Mouse (Mus musculus) limb, embryonic 13.5 days (tissue): ENCODE measurements around the gene C2. TPM values are rescaled to one million over a fixed set of nuclear protein-coding genes. Genes with fewer than 3 reads are reported as not detected.

Experiments used
- ATAC-seq: fragments of 200-750 bp; cut with Nextera tagmentation; 2 replicates; pipeline ENCODE4 v1.8.0; 2017; ENCODE audit warnings: low read depth, moderate number of reproducible peaks, moderate TSS enrichment; ENCODE audit not compliant: low FRiP score
- H3K27ac ChIP-seq: fragments of 300-500 bp; sonication (generic); 2 replicates; pipeline ENCODE4 v1.5.1; 2015; ENCODE audit warnings: inconsistent platforms, mild to moderate bottlenecking, moderate library complexity
- H3K27me3 ChIP-seq: fragments of 300-500 bp; sonication (generic); 2 replicates; pipeline ENCODE4 v1.6.1; 2015; ENCODE audit warnings: mild to moderate bottlenecking, inconsistent platforms
- H3K36me3 ChIP-seq: fragments of 300-500 bp; sonication (generic); 2 replicates; pipeline ENCODE4 v1.6.1; 2015; ENCODE audit warnings: inconsistent platforms, mild to moderate bottlenecking, moderate library complexity
- H3K4me1 ChIP-seq: fragments of 300-500 bp; sonication (generic); 2 replicates; pipeline ENCODE4 v1.6.1; 2015; ENCODE audit warnings: inconsistent platforms
- H3K4me2 ChIP-seq: fragments of 300-500 bp; sonication (generic); replicated peaks from 2 replicates; pipeline ENCODE4 v1.6.1; 2015; ENCODE audit warnings: inconsistent platforms, mild to moderate bottlenecking, moderate library complexity
- H3K4me3 ChIP-seq: fragments of 300-500 bp; sonication (generic); 2 replicates; pipeline ENCODE4 v1.5.1; 2015; ENCODE audit warnings: moderate library complexity, mild to moderate bottlenecking, inconsistent platforms
- H3K9ac ChIP-seq: fragments of 300-500 bp; sonication (generic); 2 replicates; pipeline ENCODE4 v1.6.1; 2015; ENCODE audit warnings: mild to moderate bottlenecking, inconsistent platforms
- H3K9me3 ChIP-seq: fragments of 300-500 bp; sonication (generic); 2 replicates; pipeline ENCODE4 v1.6.1; 2016; ENCODE audit warnings: inconsistent platforms
- WGBS: fragments of 180-500 bp; shearing (Covaris S2); methylation state at CpG from one replicate; pipeline ENCODE4 v1.1.7; 2015; 5-methylcytosine and 5-hydroxymethylcytosine counted together
- polyA plus RNA-seq: library from polyadenylated mRNA; unstranded; fragments of >200 nt; fragmentation: Nextera tagmentation; extraction: Ambion mirVana; gene quantifications from 2 replicates; pipeline ENCODE4 v1.2.1, GENCODE M21; 2015

C2 gene
- polyA plus RNA-seq, 1 experiment from 2014 or later = 1.6 TPM

DNA sequence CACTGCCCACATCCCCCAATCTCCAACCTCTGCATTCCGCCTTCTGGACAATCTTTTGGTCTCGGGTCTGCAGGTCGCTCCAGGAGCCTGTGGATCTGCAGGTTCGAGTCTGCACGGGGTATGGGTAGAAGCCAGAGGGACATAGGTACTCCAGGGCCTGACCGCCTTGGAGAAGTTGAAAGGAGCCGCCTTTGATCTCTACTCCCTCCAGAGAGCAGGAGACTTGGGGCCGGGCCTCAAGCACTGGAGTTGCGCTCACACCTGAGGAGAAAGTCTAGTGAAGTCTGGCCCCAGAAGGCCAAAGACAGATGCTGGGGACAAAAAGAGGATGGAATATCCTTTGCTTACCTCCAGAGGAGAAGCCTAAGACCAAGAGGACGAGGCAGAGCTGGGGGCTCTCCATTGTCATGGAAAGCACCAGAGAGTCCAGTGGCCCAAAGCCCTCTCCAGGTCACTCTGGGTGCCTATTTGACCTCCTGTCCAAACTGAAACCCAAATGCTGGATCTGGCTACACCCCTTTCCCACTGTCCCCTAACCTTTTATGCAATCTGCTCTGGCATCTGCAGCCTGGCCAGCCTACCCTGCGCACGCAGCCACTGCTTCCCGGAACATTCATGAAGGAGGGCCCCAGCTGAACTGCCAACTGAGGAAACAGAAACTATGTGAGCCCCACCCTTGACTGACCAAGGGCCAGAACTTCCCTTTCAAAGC is 36.2 kb downstream of the C2 start:
- H3K4me3 ChIP-seq = no peak overlapping the region
- H3K4me1 ChIP-seq = no peaks in the 10 kb centered on the region
- 66% methylated on average over 13 of the region's 13 CpGs for WGBS
- H3K27me3 ChIP-seq = peaks cover 4% of the 10 kb centered on the region; the same call in 1 of the 2 replicates
- peaks cover 15% of the 10 kb centered on the region for H3K36me3 ChIP-seq
- H3K9ac ChIP-seq = peak overlapping the region; percentile 10; the same call in 1 of the 2 replicates
- H3K4me2 ChIP-seq = no peak overlapping the region
- no peak overlapping the region for H3K27ac ChIP-seq
- H3K9me3 ChIP-seq = no peaks in the 10 kb centered on the region
- no peak for ATAC-seq

DNA sequence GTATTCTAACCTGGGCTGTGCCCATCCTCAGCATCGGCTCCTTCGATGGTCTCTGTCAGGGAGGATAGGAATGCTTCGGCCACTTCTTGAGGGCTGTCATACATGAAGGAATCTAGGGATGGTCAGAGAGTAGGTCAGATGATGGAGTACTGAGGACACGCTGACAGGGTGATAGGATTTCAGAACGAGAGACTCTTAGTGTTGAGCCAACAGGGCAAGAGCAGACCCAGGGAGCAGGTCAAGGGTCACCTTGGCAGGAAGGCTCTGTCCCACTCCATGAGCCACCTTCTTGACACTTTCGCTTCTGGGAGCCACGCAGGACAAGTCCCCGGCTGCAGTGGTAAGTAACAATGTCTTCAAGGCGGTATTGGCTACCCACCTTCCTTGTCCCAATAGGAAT is 37.6 kb downstream of the C2 start:
- Histone ChIP-seq H3K4me2 (no peak overlapping the region), H3K27ac (no peak overlapping the region), H3K4me1 (no peaks in the 10 kb centered on the region), H3K9me3 (no peaks in the 10 kb centered on the region), H3K9ac (no peak overlapping the region), H3K27me3 (peaks cover 4% of the 10 kb centered on the region; the same call in 1 of the 2 replicates), H3K36me3 (peaks cover 27% of the 10 kb centered on the region), H3K4me3 (no peak overlapping the region)
- 83% methylated on average over 9 of the region's 9 CpGs for WGBS
- no peak for ATAC-seq

DNA sequence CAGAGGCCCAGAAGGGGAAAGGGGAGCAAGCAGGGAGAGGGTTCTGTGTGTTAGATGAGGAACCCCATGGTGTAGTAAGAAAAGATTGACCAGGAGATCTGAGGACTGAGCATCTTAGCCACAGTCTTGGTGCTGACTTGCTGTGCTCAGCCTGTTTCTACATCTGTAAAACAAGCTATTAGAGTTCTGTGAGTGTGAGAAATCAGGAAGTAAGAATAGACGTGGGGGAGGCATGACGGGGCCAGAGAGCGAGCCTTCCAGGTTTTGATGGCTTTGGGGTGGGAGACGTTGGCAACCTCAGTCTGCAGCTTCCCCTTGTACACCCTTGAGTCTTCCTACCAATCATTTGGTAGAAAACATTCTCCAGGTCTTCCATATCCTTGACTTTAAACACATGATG is 39.4 kb downstream of the C2 start:
- H3K9me3 ChIP-seq = no peaks in the 10 kb centered on the region
- H3K27me3 ChIP-seq = peaks cover 4% of the 10 kb centered on the region; the same call in 1 of the 2 replicates
- H3K36me3 ChIP-seq = peaks cover 46% of the 10 kb centered on the region
- H3K9ac ChIP-seq = no peak overlapping the region
- ATAC-seq = no peak
- H3K27ac ChIP-seq = no peak overlapping the region
- no peak overlapping the region for H3K4me3 ChIP-seq
- no peaks in the 10 kb centered on the region for H3K4me1 ChIP-seq
- H3K4me2 ChIP-seq = no peak overlapping the region
- 81% methylated on average over 4 of the region's 4 CpGs for WGBS

DNA sequence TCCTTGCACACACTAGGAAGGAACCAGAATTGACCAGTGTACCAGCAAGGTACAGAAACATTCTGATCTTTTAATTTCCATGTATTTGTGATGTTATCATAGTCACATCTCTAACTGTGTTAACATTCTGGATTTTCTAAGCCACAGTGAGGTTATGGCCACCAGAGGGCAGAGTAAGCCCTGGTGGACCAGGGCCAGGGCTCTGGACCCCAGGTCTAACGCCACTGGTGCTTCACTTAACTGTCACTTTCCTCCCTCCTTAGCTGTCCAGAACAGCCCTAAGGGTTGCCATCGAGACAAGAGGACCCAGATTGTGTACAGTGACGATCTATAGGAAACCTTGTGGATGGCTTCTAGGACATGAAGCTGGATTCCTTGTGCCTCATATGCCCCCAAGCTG is 42.2 kb downstream of the C2 start:
- Histone ChIP-seq H3K36me3 (peaks cover 61% of the 10 kb centered on the region), H3K4me3 (no peak overlapping the region), H3K9me3 (no peaks in the 10 kb centered on the region), H3K4me1 (peaks cover 13% of the 10 kb centered on the region), H3K27me3 (no peaks in the 10 kb centered on the region), H3K27ac (no peak overlapping the region), H3K9ac (no peak overlapping the region), H3K4me2 (no peak overlapping the region)
- WGBS = 42% methylated on average over 3 of the region's 3 CpGs
- no peak for ATAC-seq

DNA sequence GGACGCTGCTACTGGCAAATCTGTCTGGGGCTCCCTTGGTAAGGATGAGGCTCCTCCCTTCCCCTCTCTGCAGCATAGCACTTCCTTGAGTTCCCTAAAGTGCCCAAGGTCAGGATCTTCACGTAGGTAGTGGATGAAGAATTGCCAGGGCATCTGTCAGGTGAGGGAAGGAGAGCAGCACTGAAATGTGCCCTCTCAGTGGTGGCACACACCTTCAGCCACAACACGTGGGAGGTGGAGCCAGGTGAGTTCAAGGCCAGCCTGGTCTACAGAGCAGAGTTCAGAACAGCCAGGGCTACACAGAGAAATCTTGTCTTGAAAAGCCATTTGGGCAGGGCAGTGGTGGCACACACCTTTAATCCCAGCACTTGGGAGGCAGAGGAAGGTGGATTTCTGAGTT is 43.3 kb downstream of the C2 start:
- H3K4me2 ChIP-seq = no peak overlapping the region
- peaks cover 61% of the 10 kb centered on the region for H3K36me3 ChIP-seq
- H3K27ac ChIP-seq = no peak overlapping the region
- no peak overlapping the region for H3K4me3 ChIP-seq
- H3K4me1 ChIP-seq = peaks cover 15% of the 10 kb centered on the region
- H3K9me3 ChIP-seq = no peaks in the 10 kb centered on the region
- no peak overlapping the region for H3K9ac ChIP-seq
- ATAC-seq = no peak
- WGBS = 79% methylated on average over 3 of the region's 3 CpGs
- H3K27me3 ChIP-seq = no peaks in the 10 kb centered on the region

DNA sequence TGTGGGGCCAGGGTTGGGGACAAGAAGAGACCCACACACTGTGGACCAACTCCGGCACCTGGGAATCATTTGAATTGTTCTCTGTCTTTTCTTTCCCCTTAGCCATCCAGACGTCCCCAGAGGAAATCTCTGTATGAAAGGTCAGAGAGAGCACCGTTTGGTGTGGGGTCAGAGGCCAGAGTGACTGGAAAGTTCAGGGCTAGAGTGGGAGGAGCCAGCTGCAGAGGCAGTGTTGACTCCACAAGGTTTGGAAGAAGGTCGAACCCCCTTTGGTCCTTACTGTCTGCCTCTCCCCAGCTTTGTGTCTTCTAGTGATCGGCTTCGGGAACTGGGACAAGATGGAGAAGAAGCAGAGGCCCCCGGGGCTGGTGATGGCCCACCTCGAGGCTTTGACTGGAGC is 44.6 kb downstream of the C2 start:
- no peak overlapping the region for H3K4me2 ChIP-seq
- H3K9me3 ChIP-seq = no peaks in the 10 kb centered on the region
- no peak for ATAC-seq
- no peak overlapping the region; the same call in 1 of the 2 replicates for H3K9ac ChIP-seq
- H3K4me1 ChIP-seq = peaks cover 21% of the 10 kb centered on the region
- H3K4me3 ChIP-seq = no peak overlapping the region
- H3K27ac ChIP-seq = no peak overlapping the region
- 75% methylated on average over 8 of the region's 8 CpGs for WGBS
- peaks cover 61% of the 10 kb centered on the region for H3K36me3 ChIP-seq
- H3K27me3 ChIP-seq = no peaks in the 10 kb centered on the region

DNA sequence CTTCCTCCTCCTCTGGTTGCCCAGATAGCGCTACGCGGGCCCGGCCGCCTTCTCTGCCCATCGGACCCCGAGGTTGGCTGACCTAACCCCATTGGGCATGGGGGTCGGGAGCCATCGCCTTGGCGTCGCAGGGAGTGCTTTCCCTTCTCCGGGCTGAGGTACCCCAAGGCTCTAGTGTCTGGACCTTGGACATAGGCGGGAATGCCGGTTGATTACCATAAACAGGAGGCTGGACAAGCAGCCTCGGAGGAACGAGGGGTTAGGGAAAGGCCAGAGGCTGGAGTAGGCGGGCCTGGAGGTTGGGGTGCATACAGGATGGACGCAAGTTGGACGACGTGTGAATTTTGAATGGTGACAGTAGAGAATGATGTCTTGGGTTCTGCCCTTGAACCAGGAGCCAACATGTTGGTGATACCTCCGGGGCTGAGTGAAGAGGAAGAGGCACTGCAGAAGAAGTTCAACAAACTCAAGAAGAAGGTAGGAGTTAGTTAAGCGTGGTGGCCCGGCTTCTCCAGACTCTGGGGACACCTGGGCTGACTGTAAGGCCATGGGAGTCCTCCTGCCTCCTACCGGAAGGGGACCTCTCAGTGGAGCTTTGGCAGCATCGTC is 47.4 kb downstream of the C2 start:
- WGBS = 1% methylated on average over 25 of the region's 25 CpGs
- H3K4me1 ChIP-seq = peaks cover 21% of the 10 kb centered on the region

DNA sequence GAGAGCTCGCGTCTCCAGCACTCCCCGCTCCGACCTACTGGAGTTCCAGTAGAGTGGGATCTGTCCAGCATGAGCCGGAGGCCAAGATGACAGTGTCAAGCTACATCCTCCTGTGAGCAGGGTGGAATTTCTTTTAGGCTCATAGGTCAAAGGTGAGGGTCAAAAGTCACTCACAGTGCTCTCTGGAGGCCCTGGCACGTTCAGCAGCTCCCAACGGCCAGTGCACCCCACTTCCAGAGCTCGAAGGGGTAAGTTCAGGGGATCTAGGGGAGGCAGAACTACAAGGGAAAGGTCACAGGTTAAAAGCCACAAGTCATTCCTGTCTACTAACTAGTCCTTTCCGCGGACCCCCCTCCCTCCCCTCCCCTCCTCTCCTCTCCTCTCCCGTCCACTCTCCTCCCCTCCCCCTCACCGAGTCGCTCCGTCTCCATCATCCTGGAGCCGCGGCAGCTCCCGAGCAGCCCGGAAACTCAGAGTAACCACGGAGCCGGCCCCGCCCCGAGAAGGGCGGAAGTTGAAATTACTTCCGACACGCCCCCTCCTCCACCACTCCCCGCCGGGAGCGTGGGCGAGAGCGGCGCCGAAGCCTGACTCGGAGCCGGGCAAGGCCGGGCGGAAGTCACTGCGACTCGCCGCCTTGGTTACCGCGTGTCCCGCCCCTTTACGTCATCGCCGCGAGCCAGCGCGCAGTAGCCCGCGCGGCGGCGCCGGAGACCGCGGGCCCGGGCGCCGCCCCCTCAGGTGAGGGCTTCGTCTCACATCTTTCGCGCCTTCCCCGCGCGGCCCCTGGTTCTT is 48.1 kb downstream of the C2 start, which contains the start of the genes Skiv2l and Nelfe:
TSS of gene Skiv2l (minus strand) at position 489 of the 795 bp plus-strand sequence.
TSS of gene Nelfe (plus strand) at position 670 of the 795 bp plus-strand sequence.
- peaks cover 62% of the 10 kb centered on the region for H3K36me3 ChIP-seq
- under 1% methylated on average over 64 of the region's 65 CpGs for WGBS
- H3K9me3 ChIP-seq = no peaks in the 10 kb centered on the region
- H3K4me3 ChIP-seq = peak within 1 kb of the TSS; percentile 89
- H3K4me1 ChIP-seq = peaks cover 21% of the 10 kb centered on the region
- peak within 1 kb of the TSS; percentile 89 for H3K9ac ChIP-seq
- peak within 1 kb of the TSS; percentile 95 for H3K4me2 ChIP-seq
- peak; percentile 97 for ATAC-seq
- 0 out of 2 replicates have a peak within 1 kb of the TSS, but pooled peaks have one; percentile 48 for H3K27ac ChIP-seq
- H3K27me3 ChIP-seq = no peaks in the 10 kb centered on the region

More for the DNA sequence above, 47.4 kb downstream of the C2 start:
- 0 out of 2 replicates have a peak overlapping the region, but pooled peaks have one; percentile 48 for H3K27ac ChIP-seq
- H3K9ac ChIP-seq = peak overlapping the region; percentile 89
- no peaks in the 10 kb centered on the region for H3K27me3 ChIP-seq
- peak; percentile 28 for ATAC-seq
- peaks cover 60% of the 10 kb centered on the region for H3K36me3 ChIP-seq
- no peaks in the 10 kb centered on the region for H3K9me3 ChIP-seq
- peak overlapping the region; percentile 89 for H3K4me3 ChIP-seq
- H3K4me2 ChIP-seq = peak overlapping the region; percentile 88

DNA sequence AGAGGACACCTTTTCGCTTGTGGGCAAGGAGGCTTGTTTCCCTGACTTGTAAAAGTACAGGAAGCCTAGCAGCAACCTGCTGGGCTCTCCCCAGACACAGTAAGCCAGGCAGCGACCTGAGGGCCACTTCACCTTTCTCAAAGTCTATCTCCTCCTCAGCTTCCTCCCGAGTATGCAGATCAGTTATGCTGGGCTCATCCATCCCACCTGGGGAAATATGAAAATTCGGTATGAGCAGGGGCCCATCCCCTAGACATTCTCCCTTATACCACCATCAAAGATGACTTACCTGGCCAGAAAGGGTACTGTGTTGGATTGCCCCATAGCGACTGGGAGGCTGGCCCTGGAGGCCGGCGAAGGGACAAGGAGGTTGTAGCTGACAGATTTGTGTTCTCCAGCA is 50.5 kb downstream of the C2 start:
- Histone ChIP-seq H3K4me2 (no peak overlapping the region), H3K4me3 (no peak overlapping the region), H3K27me3 (no peaks in the 10 kb centered on the region), H3K9ac (peak overlapping the region; percentile 45; the same call in 1 of the 2 replicates), H3K9me3 (no peaks in the 10 kb centered on the region), H3K27ac (no peak overlapping the region), H3K4me1 (peaks cover 21% of the 10 kb centered on the region), H3K36me3 (peaks cover 62% of the 10 kb centered on the region)
- no peak for ATAC-seq
- WGBS = 93% methylated on average over 7 of the region's 7 CpGs

DNA sequence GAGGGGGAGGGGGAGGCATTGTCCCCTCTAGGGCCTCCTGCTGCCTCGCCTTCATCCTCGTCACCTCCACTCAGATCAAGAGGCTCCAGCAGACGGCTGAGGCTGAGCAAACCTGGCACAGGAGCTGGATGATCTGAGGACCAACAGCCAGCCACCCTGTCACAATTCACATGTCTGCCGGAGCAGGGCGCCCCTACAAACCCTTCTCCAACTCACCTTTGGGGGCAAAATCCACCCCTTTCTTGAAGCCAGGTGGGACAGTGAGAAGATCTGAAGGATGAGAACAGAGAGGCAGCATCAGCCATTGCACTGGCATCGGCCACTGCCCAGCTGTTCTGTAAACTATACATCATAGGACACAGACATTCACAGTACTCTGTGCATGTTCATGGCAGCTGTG is 50.9 kb downstream of the C2 start:
- ATAC-seq = no peak
- Histone ChIP-seq H3K9ac (peak overlapping the region; percentile 45; the same call in 1 of the 2 replicates), H3K9me3 (no peaks in the 10 kb centered on the region), H3K36me3 (peaks cover 62% of the 10 kb centered on the region), H3K4me3 (no peak overlapping the region), H3K4me1 (peaks cover 21% of the 10 kb centered on the region), H3K27me3 (no peaks in the 10 kb centered on the region), H3K4me2 (no peak overlapping the region), H3K27ac (no peak overlapping the region)
- WGBS = 90% methylated on average over 6 of the region's 6 CpGs

DNA sequence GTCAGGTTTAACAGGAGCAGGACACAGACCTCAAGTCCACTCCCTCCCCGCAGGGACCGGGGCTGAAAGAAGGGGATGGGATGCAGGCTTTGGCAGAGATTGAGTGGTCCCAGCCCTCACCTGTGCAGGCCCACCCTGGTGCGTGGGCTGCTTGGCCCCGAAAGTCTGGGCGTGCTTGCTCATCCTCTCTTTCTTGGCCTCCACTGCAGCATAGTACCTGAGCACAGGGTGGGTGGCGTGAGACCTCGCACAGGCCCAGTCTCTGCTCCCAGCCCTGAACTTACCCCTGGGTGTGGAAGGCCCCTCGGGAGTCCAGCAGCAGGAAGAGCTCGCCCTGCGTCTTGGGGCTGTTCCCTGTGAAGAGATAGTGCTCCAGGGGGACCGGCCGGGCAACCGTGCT is 53.2 kb downstream of the C2 start:
- Histone ChIP-seq H3K27me3 (no peaks in the 10 kb centered on the region), H3K4me1 (peaks cover 6% of the 10 kb centered on the region), H3K4me2 (no peak overlapping the region), H3K4me3 (no peak overlapping the region), H3K36me3 (peaks cover 84% of the 10 kb centered on the region), H3K9ac (no peak overlapping the region), H3K9me3 (no peaks in the 10 kb centered on the region), H3K27ac (no peak overlapping the region)
- 94% methylated on average over 13 of the region's 13 CpGs for WGBS
- ATAC-seq = no peak
